Mouse (Mus musculus) layer of hippocampus, adult 2 months (tissue): ENCODE results near the gene Sdc1. TPM values are rescaled to one million over a fixed set of nuclear protein-coding genes. Genes with fewer than 3 reads are reported as not detected.

ENCODE experiments used
- DNase-seq, 2 experiments: peaks; one replicate each; pipeline ENCODE4 v3.0.0; 2022; ENCODE audit warnings: low spot score in 2 of 2
- H3K27ac ChIP-seq: fragments of 200-600 bp; 2 replicates; pipeline ENCODE4 v1.8.1; 2022
- H3K4me3 ChIP-seq: fragments of 200-600 bp; 2 replicates; pipeline ENCODE4 v1.8.1; 2022; ENCODE audit warnings: mild to moderate bottlenecking
- CTCF ChIP-seq: fragments of 200-600 bp; conservative IDR thresholded peaks from 2 replicates; pipeline ENCODE4 v1.8.1; 2022; ENCODE audit warnings: antibody characterized with exemption, mild to moderate bottlenecking, moderate library complexity
- long read RNA-seq, 2 experiments: library from polyadenylated mRNA; stranded (forward); transcript quantifications; one replicate each; pipeline ENCODE4 v2.0.0; 2021; ENCODE audit warnings: borderline mapping rate in 2 of 2
- total RNA-seq, 2 experiments: library from RNA; stranded (reverse); gene quantifications; 2 replicates each; pipeline ENCODE4 v1.2.3; 2021

The Sdc1 gene
- under 1 TPM; 0.69 to 0.93 TPM for total RNA-seq
- long read RNA-seq, experiment 1, partial matches to known transcripts: 0 of 1 reads
- long read RNA-seq, experiment 1, other reads (novel, unspliced or antisense): 0 of 1 reads
- long read RNA-seq, experiment 2, partial matches to known transcripts: 0 of 2 reads
- long read RNA-seq, experiment 2, other reads (novel, unspliced or antisense): 0 of 2 reads

GRCm38 (mm10) chr12:8770946-8771843, at the start of gene Sdc1:
Gene Sdc1 (plus strand): TSS chr12:8771323.
- peak within 1 kb of the TSS; percentile 56 for H3K4me3 ChIP-seq
- peak; percentile 13 to 34 for DNase-seq
- no peak within 1 kb of the TSS for H3K27ac ChIP-seq
- TF ChIP-seq CTCF: peak; percentile 29; the same call in 1 of the 2 replicates

- Histone ChIP-seq H3K4me3 (no peak overlapping the region), H3K27ac (no peak overlapping the region)
- TF ChIP-seq CTCF: peak; percentile 47
- no peak for DNase-seq
These were observed 44.2 kb upstream of the Sdc1 start for GRCm38 (mm10) chr12:8726890-8727289.

GRCm38 (mm10) chr12:8728739-8729138, 42.4 kb upstream of the Sdc1 start:
- H3K4me3 ChIP-seq: no peak overlapping the region
- TF ChIP-seq CTCF: no peak
- no peak overlapping the region for H3K27ac ChIP-seq
- DNase-seq: no peak

- H3K27ac ChIP-seq: no peak overlapping the region
- H3K4me3 ChIP-seq: no peak overlapping the region
- TF ChIP-seq CTCF: no peak
- DNase-seq: no peak
These were observed 17.5 kb upstream of the Sdc1 start for GRCm38 (mm10) chr12:8753654-8754053.

- no peak for DNase-seq
- TF ChIP-seq CTCF: no peak
- Histone ChIP-seq H3K4me3 (no peak overlapping the region), H3K27ac (no peak overlapping the region)
These were observed 17.0 kb upstream of the Sdc1 start for GRCm38 (mm10) chr12:8754116-8754515.

- H3K27ac ChIP-seq: no peak overlapping the region
- no peak for DNase-seq
- peak; percentile 52 for TF ChIP-seq CTCF
- H3K4me3 ChIP-seq: no peak overlapping the region
These were observed 13.1 kb upstream of the Sdc1 start for GRCm38 (mm10) chr12:8758029-8758428.

- H3K27ac ChIP-seq: no peak overlapping the region
- DNase-seq: no peak
- H3K4me3 ChIP-seq: no peak overlapping the region
- TF ChIP-seq CTCF: no peak
These were observed 12.0 kb upstream of the Sdc1 start for GRCm38 (mm10) chr12:8759115-8759514.

- Histone ChIP-seq H3K4me3 (no peak overlapping the region), H3K27ac (no peak overlapping the region)
- no peak for TF ChIP-seq CTCF
- DNase-seq: no peak
These were observed 11.3 kb upstream of the Sdc1 start for GRCm38 (mm10) chr12:8759779-8760178.

GRCm38 (mm10) chr12:8760561-8760960, 10.6 kb upstream of the Sdc1 start:
- no peak for TF ChIP-seq CTCF
- no peak overlapping the region for H3K4me3 ChIP-seq
- no peak overlapping the region for H3K27ac ChIP-seq
- DNase-seq: no peak

GRCm38 (mm10) chr12:8761058-8761457, 10.1 kb upstream of the Sdc1 start:
- no peak for DNase-seq
- H3K4me3 ChIP-seq: no peak overlapping the region
- H3K27ac ChIP-seq: no peak overlapping the region
- no peak for TF ChIP-seq CTCF

- TF ChIP-seq CTCF: peak; percentile 66
- DNase-seq: no peak
- no peak overlapping the region for H3K27ac ChIP-seq
- no peak overlapping the region for H3K4me3 ChIP-seq
These were observed 8.5 kb upstream of the Sdc1 start for GRCm38 (mm10) chr12:8762667-8763066.

- TF ChIP-seq CTCF: no peak
- DNase-seq: no peak
- Histone ChIP-seq H3K27ac (no peak overlapping the region), H3K4me3 (no peak overlapping the region)
These were observed 6.7 kb upstream of the Sdc1 start for GRCm38 (mm10) chr12:8764221-8764930.

- Histone ChIP-seq H3K27ac (no peak overlapping the region), H3K4me3 (peak overlapping the region; percentile 56)
- TF ChIP-seq CTCF: no peak
- DNase-seq: no peak
These were observed 789 bp downstream of the Sdc1 start for GRCm38 (mm10) chr12:8771844-8772380.
